ENCODE assay signal across 13 mouse cellular contexts in the genomic region with DNA sequence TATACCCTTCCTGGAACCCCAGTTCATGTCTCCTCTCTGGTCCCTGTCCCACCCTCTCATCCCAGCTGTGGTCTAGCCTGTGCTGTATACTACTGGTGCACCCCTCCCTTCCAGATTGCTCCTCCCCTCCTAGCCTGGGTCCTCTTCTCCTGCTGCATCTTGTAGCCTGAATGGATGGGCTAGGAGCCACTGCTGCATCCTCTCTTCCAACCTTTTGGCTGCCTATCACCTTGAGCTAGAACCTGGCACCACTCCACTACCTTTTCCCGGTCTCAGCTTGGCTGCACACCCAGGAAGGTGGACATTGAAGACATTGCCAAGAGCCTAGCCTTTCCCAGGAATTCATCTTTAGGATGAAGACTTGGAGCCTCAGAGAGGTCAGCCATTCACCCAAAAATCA. TPM values are rescaled to one million over a fixed set of nuclear protein-coding genes. Genes with fewer than 3 reads are reported as not detected.
DNase-seq lines count a peak whose midpoint lies in the region; ATAC-seq lines count a peak whose summit lies in the region.
"Had no signal": no experiment of that assay in that cellular context is flagged by ENCODE, and none has a peak within 500 bp of the region (broad histone marks: within the 10 kb centered on the region; RNA-seq: fewer than 3 reads in every experiment).

No protein-coding gene starts in this region.

- no peak overlapping the region for H3K4me2 ChIP-seq in hindbrain, embryonic 14.5 days (replicated peaks)
- no peak overlapping the region for H3K4me2 ChIP-seq in midbrain, embryonic 13.5 days (replicated peaks)
- no peak overlapping the region for H3K4me2 ChIP-seq in forebrain, embryonic 12.5 days
- H3K4me2 ChIP-seq: embryonic facial prominence, embryonic 15.5 days; forebrain, embryonic 15.5 days; heart, embryonic 11.5 days; liver, embryonic 15.5 days had no signal

- WGBS in hindbrain, embryonic 10.5 days = 91% methylated on average over 1 of the region's 1 CpGs
- WGBS in hindbrain, embryonic 14.5 days = 89% methylated on average over 1 of the region's 1 CpGs
- WGBS in midbrain, embryonic 13.5 days = 91% methylated on average over 1 of the region's 1 CpGs
- WGBS in forebrain, embryonic 12.5 days = 80% methylated on average over 1 of the region's 1 CpGs

- H3K4me3 ChIP-seq in hindbrain, embryonic 10.5 days = no peak overlapping the region
- H3K4me3 ChIP-seq in hindbrain, embryonic 14.5 days (replicated peaks; ENCODE audit: low read length) = no peak overlapping the region
- no peak overlapping the region for H3K4me3 ChIP-seq in midbrain, embryonic 13.5 days (replicated peaks)
- no peak overlapping the region for H3K4me3 ChIP-seq in forebrain, embryonic 12.5 days (replicated peaks)
- H3K4me3 ChIP-seq: embryonic facial prominence, embryonic 15.5 days; forebrain, embryonic 15.5 days; liver, embryonic 15.5 days had no signal

- peak; percentile 4 for DNase-seq in adrenal gland, postnatal 25 days
- DNase-seq in adrenal gland, postnatal 4 days (ENCODE audit: low spot score in 2 of 2) = no peak
- no peak for DNase-seq in hindbrain, embryonic 10.5 days (ENCODE audit: low spot score)
- no peak for DNase-seq in hindbrain, embryonic 14.5 days (ENCODE audit: low spot score)
- DNase-seq in cerebellum, postnatal 25 days = peak; percentile 64 to 73
- no peak for DNase-seq in urinary bladder, postnatal 10 days (ENCODE audit: low spot score)

- H3K9me3 ChIP-seq in hindbrain, embryonic 10.5 days = no peaks in the 10 kb centered on the region
- H3K9me3 ChIP-seq in hindbrain, embryonic 14.5 days (ENCODE audit: control insufficient read depth, low read length) = no peaks in the 10 kb centered on the region
- no peaks in the 10 kb centered on the region for H3K9me3 ChIP-seq in midbrain, embryonic 13.5 days
- no peaks in the 10 kb centered on the region for H3K9me3 ChIP-seq in forebrain, embryonic 12.5 days
- H3K9me3 ChIP-seq: embryonic facial prominence, embryonic 15.5 days; forebrain, embryonic 15.5 days; liver, embryonic 15.5 days; megakaryocyte, embryonic 14.5 days had no signal

- no peaks in the 10 kb centered on the region for H3K36me3 ChIP-seq in hindbrain, embryonic 10.5 days
- H3K36me3 ChIP-seq in hindbrain, embryonic 14.5 days (replicated peaks; ENCODE audit: control insufficient read depth, insufficient read depth) = no peaks in the 10 kb centered on the region
- H3K36me3 ChIP-seq in midbrain, embryonic 13.5 days = no peaks in the 10 kb centered on the region
- H3K36me3 ChIP-seq in forebrain, embryonic 12.5 days (replicated peaks) = no peaks in the 10 kb centered on the region
- H3K36me3 ChIP-seq: embryonic facial prominence, embryonic 15.5 days; forebrain, embryonic 15.5 days; liver, embryonic 15.5 days had no signal

- H3K9ac ChIP-seq in hindbrain, embryonic 14.5 days = no peak overlapping the region
- H3K9ac ChIP-seq in midbrain, embryonic 13.5 days (replicated peaks) = no peak overlapping the region
- H3K9ac ChIP-seq in forebrain, embryonic 12.5 days = no peak overlapping the region
- H3K9ac ChIP-seq: embryonic facial prominence, embryonic 15.5 days; forebrain, embryonic 15.5 days; liver, embryonic 15.5 days had no signal

- H3K4me1 ChIP-seq in hindbrain, embryonic 10.5 days (replicated peaks) = peaks cover 91% of the 10 kb centered on the region
- peaks cover 47% of the 10 kb centered on the region for H3K4me1 ChIP-seq in hindbrain, embryonic 14.5 days (replicated peaks; ENCODE audit: control insufficient read depth, insufficient read depth, low read length)
- H3K4me1 ChIP-seq in midbrain, embryonic 13.5 days (replicated peaks) = peaks cover 82% of the 10 kb centered on the region
- H3K4me1 ChIP-seq in forebrain, embryonic 12.5 days = peaks cover 79% of the 10 kb centered on the region

- peaks cover 5% of the 10 kb centered on the region; the same call in 1 of the 2 replicates for H3K27me3 ChIP-seq in hindbrain, embryonic 10.5 days (ENCODE audit: insufficient read depth, poor library complexity, severe bottlenecking)
- H3K27me3 ChIP-seq in hindbrain, embryonic 14.5 days (ENCODE audit: control insufficient read depth, insufficient read depth, low read length) = no peaks in the 10 kb centered on the region
- H3K27me3 ChIP-seq in midbrain, embryonic 13.5 days = 0 out of 2 replicates have a peak, but pooled peaks cover 7% of the 10 kb centered on the region
- peaks cover 16% of the 10 kb centered on the region for H3K27me3 ChIP-seq in forebrain, embryonic 12.5 days
- H3K27me3 ChIP-seq: embryonic facial prominence, embryonic 15.5 days had no signal

- H3K27ac ChIP-seq in hindbrain, embryonic 10.5 days = peak overlapping the region; percentile 93
- H3K27ac ChIP-seq in hindbrain, embryonic 14.5 days = no peak overlapping the region
- 0 out of 2 replicates have a peak overlapping the region, but pooled peaks have one; percentile 41 for H3K27ac ChIP-seq in midbrain, embryonic 13.5 days
- no peak overlapping the region for H3K27ac ChIP-seq in forebrain, embryonic 12.5 days
- H3K27ac ChIP-seq: embryonic facial prominence, embryonic 15.5 days; forebrain, embryonic 15.5 days; liver, embryonic 15.5 days had no signal

- ATAC-seq in hindbrain, embryonic 14.5 days (ENCODE audit: low FRiP score) = no peak
- ATAC-seq in midbrain, embryonic 13.5 days = no peak; the same call in 1 of the 2 replicates
- no peak for ATAC-seq in forebrain, embryonic 12.5 days (ENCODE audit: low FRiP score)

RNA-seq across cellular contexts. Expression of gene Tpra1, which starts 26.0 kb away (rescaled TPM):
- 127 and 136 TPM in 2 replicates for total RNA-seq in adrenal gland, postnatal 25 days (2021)
- 100 to 1,000 TPM; 112 to 121 TPM for total RNA-seq in adrenal gland, postnatal 4 days (2021)
- polyA plus RNA-seq in hindbrain, embryonic 10.5 days (2016; fragmentation: Nextera tagmentation; extraction: Ambion mirVana) = 60.5 and 62.3 TPM in 2 replicates
- polyA plus RNA-seq in hindbrain, embryonic 14.5 days (2014; fragmentation: Nextera tagmentation; extraction: Ambion mirVana) = 45.8 and 48.5 TPM in 2 replicates
- 66.9 and 70.2 TPM in 2 replicates for polyA plus RNA-seq in midbrain, embryonic 13.5 days (2015; fragmentation: Nextera tagmentation; extraction: Ambion mirVana)
- polyA plus RNA-seq in forebrain, embryonic 12.5 days (2016; fragmentation: Nextera tagmentation; extraction: Ambion mirVana) = 49.9 and 60.6 TPM in 2 replicates

RNA-seq across cellular contexts. Expression of gene Mcm2, which starts 29.4 kb away (rescaled TPM):
- 48.6 and 50.9 TPM in 2 replicates for total RNA-seq in adrenal gland, postnatal 25 days (2021)
- 10 to 100 TPM; 69.6 to 83.3 TPM for total RNA-seq in adrenal gland, postnatal 4 days (2021)
- 222 and 292 TPM in 2 replicates for polyA plus RNA-seq in hindbrain, embryonic 10.5 days (2016; fragmentation: Nextera tagmentation; extraction: Ambion mirVana)
- 27.0 and 30.2 TPM in 2 replicates for polyA plus RNA-seq in hindbrain, embryonic 14.5 days (2014; fragmentation: Nextera tagmentation; extraction: Ambion mirVana)
- polyA plus RNA-seq in midbrain, embryonic 13.5 days (2015; fragmentation: Nextera tagmentation; extraction: Ambion mirVana) = 66.2 and 71.9 TPM in 2 replicates
- polyA plus RNA-seq in forebrain, embryonic 12.5 days (2016; fragmentation: Nextera tagmentation; extraction: Ambion mirVana) = 200 and 211 TPM in 2 replicates

RNA-seq across cellular contexts. Expression of gene Podxl2, which starts 53.2 kb away (rescaled TPM):
- total RNA-seq in adrenal gland, postnatal 25 days (2021) = 31.4 and 33.5 TPM in 2 replicates
- 10 to 100 TPM; 60.1 to 62.8 TPM for total RNA-seq in adrenal gland, postnatal 4 days (2021)
- polyA plus RNA-seq in hindbrain, embryonic 10.5 days (2016; fragmentation: Nextera tagmentation; extraction: Ambion mirVana) = 81.1 and 182 TPM in 2 replicates
- polyA plus RNA-seq in hindbrain, embryonic 14.5 days (2014; fragmentation: Nextera tagmentation; extraction: Ambion mirVana) = 525 and 527 TPM in 2 replicates
- polyA plus RNA-seq in midbrain, embryonic 13.5 days (2015; fragmentation: Nextera tagmentation; extraction: Ambion mirVana) = 478 and 520 TPM in 2 replicates
- 248 and 258 TPM in 2 replicates for polyA plus RNA-seq in forebrain, embryonic 12.5 days (2016; fragmentation: Nextera tagmentation; extraction: Ambion mirVana)

Comparison
In these comparisons a context has a peak if more than half of its experiments do, and no peak if none do; other contexts are left out.
1. DNase-seq: peak in adrenal gland, postnatal 25 days (single experiment) and cerebellum, postnatal 25 days (2 of 2); none in adrenal gland, postnatal 4 days (0 of 2), hindbrain, embryonic 10.5 days (single experiment), hindbrain, embryonic 14.5 days (single experiment) and urinary bladder, postnatal 10 days (single experiment).
2. H3K27ac ChIP-seq: peak in hindbrain, embryonic 10.5 days (single experiment) and midbrain, embryonic 13.5 days (single experiment); none in hindbrain, embryonic 14.5 days (single experiment) and forebrain, embryonic 12.5 days (single experiment).